Mouse (Mus musculus) adipocyte (in vitro differentiated cells): ENCODE measurements around the gene Pard6b.

Experiments used
- DNase-seq: peaks from one replicate; pipeline ENCODE4 v3.0.0-alpha.2; 2016; ENCODE audit warnings: low spot score

The Pard6b gene

DNA sequence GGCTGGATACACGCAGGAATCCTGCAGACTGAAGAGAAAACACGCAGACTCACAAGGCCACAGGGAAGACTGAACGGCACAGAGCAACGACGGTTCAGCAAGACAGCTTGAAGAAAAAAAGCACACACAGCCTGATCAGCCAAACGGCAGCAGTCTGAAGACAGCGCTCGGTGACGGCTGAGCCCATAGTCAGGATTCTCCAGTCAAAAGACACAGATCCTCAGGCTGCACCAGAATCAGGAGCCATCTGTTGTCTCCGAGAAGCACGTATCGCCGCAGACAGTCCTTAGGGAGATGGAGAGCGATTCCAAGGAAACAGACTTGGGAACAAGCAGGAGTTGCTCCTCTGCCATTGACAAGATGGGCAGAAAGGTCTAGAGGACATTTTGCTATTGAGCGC lies 56.4 kb downstream of the Pard6b start:
- DNase-seq, result no peak

DNA sequence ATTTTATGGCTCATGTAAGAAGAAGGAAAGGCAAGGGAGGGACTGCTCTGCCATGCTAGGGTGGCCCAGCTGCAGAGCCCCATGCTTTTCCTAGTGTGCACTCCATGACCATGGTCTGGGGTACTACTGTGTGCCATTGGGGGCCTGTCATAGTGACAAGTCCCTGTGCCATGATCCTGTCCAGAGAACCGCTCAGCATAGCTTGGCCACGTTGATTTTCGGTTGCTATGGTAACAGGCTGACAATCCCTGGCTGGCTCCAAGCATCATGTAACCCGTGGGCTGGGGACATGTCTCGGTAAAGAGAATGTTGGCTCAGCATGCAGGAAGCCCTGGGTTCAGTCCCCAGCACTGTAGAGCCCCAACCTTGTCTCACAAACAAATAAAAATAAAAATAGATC lies 63.0 kb downstream of the Pard6b start:
- DNase-seq, result no peak

DNA sequence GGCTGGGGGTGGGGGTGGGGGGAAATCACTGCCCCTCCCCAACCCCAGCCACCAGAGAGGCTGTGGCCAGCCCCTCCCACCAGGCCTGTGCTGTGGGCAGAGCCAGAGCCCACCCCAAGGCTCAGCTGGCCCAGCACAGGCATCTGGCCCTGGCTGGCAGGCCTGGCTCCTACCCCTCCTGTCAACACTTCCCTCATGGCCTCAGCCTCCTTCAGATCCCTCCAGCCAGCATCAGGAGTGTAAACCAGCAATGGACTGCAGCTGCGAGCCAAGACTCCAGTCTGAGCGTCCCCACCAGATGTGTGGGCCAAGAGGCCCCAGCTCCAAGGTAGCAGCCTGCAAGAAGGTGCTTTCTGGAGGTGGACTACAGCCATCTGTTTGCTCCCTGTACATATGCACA lies 64.6 kb downstream of the Pard6b start:
- DNase-seq, result peak; percentile 18

DNA sequence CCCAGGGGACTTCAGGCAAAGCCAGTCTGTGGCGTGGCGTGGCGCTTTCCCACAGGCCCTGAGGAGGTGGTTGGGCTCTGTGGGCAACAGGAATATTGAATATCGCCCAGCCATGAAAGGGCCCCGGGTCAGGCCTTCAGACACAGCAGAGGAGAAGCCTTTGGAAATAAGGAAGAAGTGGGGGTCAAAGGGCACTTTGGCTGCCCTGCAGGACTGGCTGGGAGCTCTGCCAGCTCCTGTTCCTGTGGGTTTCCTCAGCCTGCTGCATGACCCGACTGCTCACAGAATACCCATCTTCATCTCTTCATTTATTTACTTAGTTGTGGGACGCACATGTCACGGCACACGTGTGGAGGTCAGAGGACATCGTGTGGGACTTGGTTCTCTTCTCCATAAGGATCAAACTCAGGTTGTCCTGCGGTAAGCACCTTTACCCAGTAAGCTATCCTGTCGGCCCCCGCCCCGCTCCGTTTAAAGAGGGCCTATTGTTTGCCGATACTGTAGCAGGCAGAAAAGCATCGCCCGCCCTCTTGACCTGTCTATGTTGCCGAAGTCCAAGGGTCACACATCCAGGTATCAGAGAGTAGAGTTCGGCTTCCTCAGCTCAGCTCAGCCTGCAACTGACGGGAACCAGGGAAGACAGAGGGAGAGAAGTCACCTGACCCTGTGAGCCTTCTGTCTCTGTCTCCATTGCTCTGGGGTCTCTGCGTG lies 67.1 kb downstream of the Pard6b start:
- peak; percentile 55 for DNase-seq

DNA sequence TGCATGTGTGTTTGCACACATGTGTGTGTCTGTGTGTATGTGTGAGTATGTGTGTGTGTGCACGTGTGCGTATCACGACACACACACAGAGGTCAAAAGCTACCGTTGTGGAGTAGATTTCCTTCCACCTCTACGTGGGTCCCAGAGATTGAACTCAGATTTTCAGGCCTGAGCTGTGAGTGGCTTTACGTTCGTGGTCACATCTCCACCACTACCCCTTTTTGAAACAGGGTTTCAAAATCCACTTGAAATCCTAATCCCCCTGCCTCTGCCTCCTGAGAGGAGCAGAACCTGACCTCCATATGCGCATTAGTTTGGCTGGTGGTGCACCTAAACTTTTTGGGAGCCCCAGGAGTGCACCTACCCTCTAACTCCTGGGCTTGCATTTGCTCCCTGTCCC lies 68.4 kb downstream of the Pard6b start:
- DNase-seq, result no peak
